Mouse (Mus musculus) bone marrow, adult 2 months (tissue): ENCODE results near the gene Rrp15.

Experiments
- CTCF ChIP-seq: fragments of 200-500 bp; IDR thresholded peaks from 2 replicates; pipeline ENCODE4 v1.5.1; 2011; ENCODE audit warnings: low read length, control low read depth; ENCODE audit not compliant: control insufficient read depth, insufficient read depth
- POLR2A ChIP-seq: fragments of 200-500 bp; IDR thresholded peaks from 2 replicates; pipeline ENCODE4 v1.6.1; 2011; ENCODE audit warnings: low read depth, mild to moderate bottlenecking, control low read depth, low read length, borderline replicate concordance; ENCODE audit not compliant: control insufficient read depth

DNA sequence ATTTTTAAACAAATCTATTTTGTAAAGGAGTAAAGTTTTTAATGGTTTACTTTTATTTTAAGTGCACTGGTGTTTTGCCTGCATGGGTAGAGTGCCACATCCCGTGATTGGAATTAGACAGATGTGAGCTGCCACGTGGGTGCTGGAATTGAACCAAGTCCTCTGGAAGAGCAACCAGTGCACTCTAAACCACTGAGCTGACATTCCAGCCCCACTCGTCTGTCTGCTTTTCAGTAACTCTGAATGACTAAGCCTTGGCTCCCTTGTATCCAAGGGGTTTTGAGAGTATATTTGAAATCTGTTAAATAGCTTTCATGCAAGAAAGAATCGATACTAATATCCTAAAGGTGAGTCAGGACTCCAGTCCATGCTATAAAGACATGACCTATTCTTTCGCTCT, 30.3 kb downstream of the Rrp15 start:
- TF ChIP-seq CTCF (no peak), POLR2A (no peak)
